Mouse (Mus musculus): ENCODE measurements around the gene Pigs.
A peak's percentile ranks its signal among the peaks of the same experiment; 100 is the strongest.

The Pigs gene

GRCm38 (mm10) chr11:78327634-78328511 lies at the start of gene Pigs:
TSS of gene Pigs (plus strand) at chr11:78328415.
- DNase-seq (ENCODE audit: low spot score), result peak; percentile 96

DNA sequence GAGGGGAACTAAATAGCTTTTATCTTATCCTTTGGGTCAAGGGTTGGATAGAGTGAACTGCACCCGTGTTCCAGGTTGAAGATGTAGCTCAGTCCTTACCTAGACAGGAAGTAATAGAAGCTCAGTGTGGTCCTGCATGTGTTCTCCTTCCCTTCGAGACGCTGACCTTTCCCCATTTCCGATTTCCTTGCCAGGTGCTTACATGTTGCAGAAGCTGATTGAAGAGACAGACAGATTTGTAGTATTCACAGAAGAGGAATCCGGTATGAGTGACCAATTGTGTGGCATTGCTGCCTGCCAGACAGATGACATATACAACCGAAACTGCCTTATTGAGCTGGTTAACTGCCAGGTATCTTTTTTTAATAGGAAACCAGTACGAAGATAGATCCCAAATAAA lies 49.4 kb upstream of the Pigs start:
- no peak for DNase-seq (ENCODE audit: low spot score)

- no peak for DNase-seq (ENCODE audit: low spot score)
Observed at GRCm38 (mm10) chr11:78279586-78279985, 48.6 kb upstream of the Pigs start.

GRCm38 (mm10) chr11:78289146-78289763 lies 39.0 kb upstream of the Pigs start:
- no peak for DNase-seq (ENCODE audit: low spot score)

DNA sequence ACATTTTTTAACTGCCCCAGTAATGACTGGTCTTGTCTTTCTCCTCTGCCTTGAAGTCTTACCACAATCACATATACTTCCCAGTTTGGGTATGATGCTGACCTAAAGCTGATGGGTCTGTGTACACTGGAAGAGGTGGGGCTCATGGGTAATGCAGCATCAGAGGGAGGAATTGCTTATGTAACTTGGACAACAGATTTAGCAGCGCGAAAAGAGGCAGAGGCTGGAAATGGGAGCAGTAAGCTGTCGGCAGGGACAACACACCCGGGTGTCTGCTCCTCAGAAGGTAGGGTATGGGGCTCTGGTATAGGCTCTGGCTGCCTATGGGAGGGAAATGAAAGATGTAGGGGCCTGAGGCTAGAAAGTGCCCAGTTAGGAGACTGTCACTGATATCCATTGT lies 37.6 kb upstream of the Pigs start, which contains the start of gene BC030499:
Gene BC030499 (plus strand): TSS at position 188 of the 400 bp plus-strand sequence.
- no peak for DNase-seq (ENCODE audit: low spot score)

DNA sequence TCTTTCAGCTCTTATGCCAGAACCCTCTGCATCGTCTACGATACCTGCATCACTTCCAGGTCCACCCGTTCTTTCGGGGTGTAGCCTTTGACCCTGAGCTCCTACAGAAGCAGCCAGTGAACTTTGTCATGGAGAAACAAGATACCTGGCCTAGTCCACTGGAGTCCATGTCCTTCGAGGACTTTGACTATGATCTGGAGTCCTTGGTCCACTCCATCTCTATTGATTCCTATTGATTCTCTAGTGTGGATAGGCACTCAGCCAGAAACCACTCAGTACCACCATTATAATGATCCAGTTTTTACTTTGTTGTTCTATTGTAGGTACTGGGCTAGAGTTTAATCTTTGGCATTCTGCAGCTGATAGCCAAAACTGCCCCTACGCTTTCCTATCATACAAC lies 33.6 kb upstream of the Pigs start:
- no peak for DNase-seq (ENCODE audit: low spot score)

DNA sequence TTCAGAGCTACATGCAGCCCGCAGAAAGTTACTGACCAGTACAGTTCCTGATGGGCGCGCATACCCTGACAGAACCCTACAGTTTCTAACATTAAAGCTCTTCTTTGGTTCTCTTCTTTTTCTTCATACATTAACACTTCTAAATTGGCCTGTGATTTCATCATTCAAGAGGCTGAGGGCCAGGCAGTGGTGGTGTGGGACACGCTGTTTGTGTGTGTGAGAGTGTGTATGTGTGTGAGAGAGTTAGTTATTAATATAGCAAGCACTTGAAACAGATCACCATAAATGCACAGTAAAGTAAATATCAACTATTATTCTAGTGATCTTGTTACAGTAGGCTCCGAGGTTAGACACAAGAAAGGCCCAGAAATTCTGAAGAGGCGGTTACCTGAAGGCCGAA lies 27.3 kb upstream of the Pigs start:
- DNase-seq (ENCODE audit: low spot score), result no peak

DNA sequence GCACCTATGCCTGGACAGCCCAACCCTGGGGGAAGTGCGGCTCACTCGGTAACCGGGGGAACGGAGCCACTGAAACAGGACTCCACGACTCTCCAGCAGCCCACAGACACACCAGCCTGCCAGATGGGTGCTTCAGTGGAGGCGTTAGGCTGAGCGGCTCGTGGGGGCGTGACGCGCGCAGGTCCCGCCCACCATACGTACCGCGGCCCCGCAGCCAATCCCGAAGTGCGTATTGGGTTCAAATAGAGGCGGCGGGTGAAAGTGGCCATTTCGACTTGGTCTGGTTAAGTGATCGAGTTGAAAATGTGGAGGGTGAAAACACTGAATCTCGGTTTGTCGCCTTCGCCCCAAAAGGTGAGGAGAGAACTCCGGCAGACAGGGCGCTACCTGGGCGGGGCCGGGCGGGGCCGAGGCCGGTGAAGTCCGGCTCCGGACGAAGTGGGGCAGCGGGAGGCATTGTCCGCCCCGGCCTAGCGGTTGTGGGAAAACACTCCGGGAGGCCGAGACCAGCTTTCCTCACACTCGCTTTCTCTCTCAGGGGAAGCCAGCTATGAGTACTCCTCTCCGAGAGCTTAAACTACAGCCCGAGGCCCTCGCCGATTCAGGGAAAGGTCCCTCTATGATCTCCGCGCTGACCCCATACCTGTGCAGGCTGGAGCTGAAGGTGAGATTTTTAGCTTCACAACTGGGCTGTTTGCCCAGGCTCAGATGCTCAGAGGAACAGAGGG lies 26.7 kb upstream of the Pigs start, which contains the start of gene Spag5:
Gene Spag5 (plus strand): TSS at position 173 of the 728 bp plus-strand sequence.
- peak; percentile 91 for DNase-seq (ENCODE audit: low spot score)

GRCm38 (mm10) chr11:78305272-78305671 lies 22.9 kb upstream of the Pigs start:
- DNase-seq (ENCODE audit: low spot score), result no peak

- no peak for DNase-seq (ENCODE audit: low spot score)
Observed at GRCm38 (mm10) chr11:78310861-78311511, 17.2 kb upstream of the Pigs start.

- DNase-seq (ENCODE audit: low spot score), result no peak
Observed at GRCm38 (mm10) chr11:78313662-78314061, 14.6 kb upstream of the Pigs start.

DNA sequence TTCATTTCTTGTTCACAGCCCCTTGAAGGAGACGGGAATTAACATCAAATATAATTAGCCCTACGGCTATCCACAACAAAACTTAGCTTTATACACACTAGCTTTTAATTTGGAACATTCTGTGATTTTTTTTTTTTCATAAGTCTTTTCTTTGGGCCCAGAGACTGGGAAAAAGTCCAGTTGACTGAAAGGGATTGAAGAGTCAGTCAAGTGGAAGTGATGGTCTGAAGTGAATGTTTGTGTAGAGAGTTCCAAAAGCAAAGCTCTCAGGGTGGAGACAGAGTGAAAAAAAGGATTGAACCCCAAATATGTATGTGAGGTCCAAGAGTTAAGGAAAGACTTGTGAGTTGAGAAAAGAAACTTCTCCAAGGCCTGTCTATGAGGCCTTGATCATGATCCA lies 9.8 kb upstream of the Pigs start:
- no peak for DNase-seq (ENCODE audit: low spot score)

- no peak for DNase-seq (ENCODE audit: low spot score)
Observed at GRCm38 (mm10) chr11:78322076-78322831, 6.0 kb upstream of the Pigs start.

- peak; percentile 87 for DNase-seq (ENCODE audit: low spot score)
Observed at GRCm38 (mm10) chr11:78322860-78323259, 5.4 kb upstream of the Pigs start, which contains the start of gene Aldoc. TSS of gene Aldoc (plus strand) at chr11:78322968.

GRCm38 (mm10) chr11:78324000-78324785 lies 4.0 kb upstream of the Pigs start:
- no peak for DNase-seq (ENCODE audit: low spot score)

GRCm38 (mm10) chr11:78324965-78325364 lies 3.2 kb upstream of the Pigs start:
- no peak for DNase-seq (ENCODE audit: low spot score)

- DNase-seq (ENCODE audit: low spot score), result no peak
Observed at GRCm38 (mm10) chr11:78327215-78327614, 1.0 kb upstream of the Pigs start.

GRCm38 (mm10) chr11:78328512-78329056 lies 369 bp downstream of the Pigs start:
- DNase-seq (ENCODE audit: low spot score), result no peak

DNA sequence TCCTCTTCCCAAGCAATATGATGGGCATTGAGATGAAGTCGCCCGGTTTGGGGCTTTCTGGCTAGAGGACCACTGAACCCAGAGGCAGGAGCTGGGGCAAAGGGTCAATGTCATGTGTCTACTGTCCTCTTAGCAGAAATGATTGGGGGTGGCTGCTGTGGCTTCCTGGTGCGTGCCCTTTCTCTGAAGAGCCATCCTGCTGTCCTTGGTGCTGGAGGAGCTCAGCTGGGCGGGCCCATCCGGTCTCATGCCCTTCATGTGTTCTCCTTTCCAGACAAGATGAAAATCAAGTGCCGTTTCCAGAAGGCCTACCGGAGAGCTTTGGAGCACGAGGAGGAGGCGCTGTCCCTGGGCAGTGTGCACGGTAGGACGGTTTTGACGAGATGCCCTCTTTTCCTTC lies 4.5 kb downstream of the Pigs start:
- DNase-seq (ENCODE audit: low spot score), result no peak

GRCm38 (mm10) chr11:78333992-78334391 lies 5.8 kb downstream of the Pigs start:
- no peak for DNase-seq (ENCODE audit: low spot score)
